Mouse (Mus musculus) common myeloid progenitor, adult 5-6 weeks (primary cell): ENCODE measurements at regions not wholly inside any gene's neighbourhood (a gene's known extent, or its start where the extent isn't known, plus 50 kb on each side); places are given as distances from the start of the nearest gene placed in this dataset.

Source experiments
- ATAC-seq: replicated peaks from 2 replicates; pipeline ENCODE4 v1.8.0; 2016; ENCODE audit warnings: low read depth, mild to moderate bottlenecking, moderate TSS enrichment, inconsistent platforms; ENCODE audit not compliant: poor library complexity, severe bottlenecking

GRCm38 (mm10) chr10:68344211-68344610 lies 65.7 kb upstream of the Arid5b start:
- ATAC-seq: no peak

- no peak for ATAC-seq
Observed at GRCm38 (mm10) chr10:68334054-68334453, 55.5 kb upstream of the Arid5b start.
